Mouse (Mus musculus): ENCODE measurements around the gene Pim3. TPM values are rescaled to one million over a fixed set of nuclear protein-coding genes. Genes with fewer than 3 reads are reported as not detected.

Pim3 gene
- polyA plus RNA-seq, 1 experiment: 68.3 TPM

- TF ChIP-seq MYOG (IDR thresholded peaks at IDR 0.05; ENCODE audit: control insufficient read depth, extremely low read depth, insufficient read length): no peak
- TF ChIP-seq MAX (IDR thresholded peaks at IDR 0.05): no peak
- TF ChIP-seq USF1 (IDR thresholded peaks at IDR 0.05; ENCODE audit: low read depth): no peak
- TF ChIP-seq MYOD1 (IDR thresholded peaks at IDR 0.05; ENCODE audit: control insufficient read depth, insufficient read length, low read depth): no peak
- TF ChIP-seq CEBPB (IDR thresholded peaks at IDR 0.05; ENCODE audit: low read depth): no peak
- TF ChIP-seq CTCF (IDR thresholded peaks at IDR 0.05; ENCODE audit: control insufficient read depth, insufficient read depth, insufficient read length): no peak
- no peak for TF ChIP-seq FOSL1 (IDR thresholded peaks at IDR 0.05; ENCODE audit: insufficient read depth, low read length, poor library complexity, severe bottlenecking)
- Histone ChIP-seq H3K4me3 (ENCODE audit: insufficient read depth, poor library complexity, severe bottlenecking) (no peak overlapping the region), H3K79me3 (ENCODE audit: low read depth) (no peaks in the 10 kb centered on the region), H3K36me3 (ENCODE audit: control insufficient read depth, insufficient read depth) (no peaks in the 10 kb centered on the region), H3K27me3 (ENCODE audit: control insufficient read depth, insufficient read depth, insufficient read length) (peaks cover 5% of the 10 kb centered on the region), H3ac (ENCODE audit: control insufficient read depth, insufficient read length, low read depth) (no peak overlapping the region), H3K79me2 (ENCODE audit: control insufficient read depth, insufficient read depth) (no peaks in the 10 kb centered on the region)
Observed at GRCm38 (mm10) chr15:88877021-88877400, 15.0 kb downstream of the Pim3 start.

- Histone ChIP-seq H3K79me2 (ENCODE audit: control insufficient read depth, insufficient read depth) (no peaks in the 10 kb centered on the region), H3ac (ENCODE audit: control insufficient read depth, insufficient read length, low read depth) (no peak overlapping the region), H3K79me3 (ENCODE audit: low read depth) (no peaks in the 10 kb centered on the region), H3K36me3 (ENCODE audit: control insufficient read depth, insufficient read depth) (no peaks in the 10 kb centered on the region), H3K27me3 (ENCODE audit: control insufficient read depth, insufficient read depth, insufficient read length) (peaks cover 13% of the 10 kb centered on the region), H3K4me3 (ENCODE audit: insufficient read depth, poor library complexity, severe bottlenecking) (no peak overlapping the region)
- TF ChIP-seq CTCF (IDR thresholded peaks at IDR 0.05; ENCODE audit: control insufficient read depth, insufficient read depth, insufficient read length) (no peak), CEBPB (IDR thresholded peaks at IDR 0.05; ENCODE audit: low read depth) (no peak), FOSL1 (IDR thresholded peaks at IDR 0.05; ENCODE audit: insufficient read depth, low read length, poor library complexity, severe bottlenecking) (no peak), USF1 (IDR thresholded peaks at IDR 0.05; ENCODE audit: low read depth) (no peak), MAX (IDR thresholded peaks at IDR 0.05) (no peak), MYOD1 (IDR thresholded peaks at IDR 0.05; ENCODE audit: control insufficient read depth, insufficient read length, low read depth) (no peak), MYOG (IDR thresholded peaks at IDR 0.05; ENCODE audit: control insufficient read depth, extremely low read depth, insufficient read length) (no peak)
Observed at GRCm38 (mm10) chr15:88881253-88882044, 19.5 kb downstream of the Pim3 start.

GRCm38 (mm10) chr15:88882851-88883250 is 20.9 kb downstream of the Pim3 start:
- Histone ChIP-seq H3ac (ENCODE audit: control insufficient read depth, insufficient read length, low read depth) (no peak overlapping the region), H3K27me3 (ENCODE audit: control insufficient read depth, insufficient read depth, insufficient read length) (peaks cover 13% of the 10 kb centered on the region), H3K79me3 (ENCODE audit: low read depth) (no peaks in the 10 kb centered on the region), H3K79me2 (ENCODE audit: control insufficient read depth, insufficient read depth) (no peaks in the 10 kb centered on the region), H3K36me3 (ENCODE audit: control insufficient read depth, insufficient read depth) (no peaks in the 10 kb centered on the region), H3K4me3 (ENCODE audit: insufficient read depth, poor library complexity, severe bottlenecking) (no peak overlapping the region)
- TF ChIP-seq USF1 (IDR thresholded peaks at IDR 0.05; ENCODE audit: low read depth): no peak
- TF ChIP-seq MAX (IDR thresholded peaks at IDR 0.05): no peak
- TF ChIP-seq FOSL1 (IDR thresholded peaks at IDR 0.05; ENCODE audit: insufficient read depth, low read length, poor library complexity, severe bottlenecking): no peak
- TF ChIP-seq MYOG (IDR thresholded peaks at IDR 0.05; ENCODE audit: control insufficient read depth, extremely low read depth, insufficient read length): no peak
- TF ChIP-seq CEBPB (IDR thresholded peaks at IDR 0.05; ENCODE audit: low read depth): no peak
- TF ChIP-seq MYOD1 (IDR thresholded peaks at IDR 0.05; ENCODE audit: control insufficient read depth, insufficient read length, low read depth): no peak
- TF ChIP-seq CTCF (IDR thresholded peaks at IDR 0.05; ENCODE audit: control insufficient read depth, insufficient read depth, insufficient read length): no peak

GRCm38 (mm10) chr15:88883342-88883741 is 21.4 kb downstream of the Pim3 start:
- Histone ChIP-seq H3K79me2 (ENCODE audit: control insufficient read depth, insufficient read depth) (no peaks in the 10 kb centered on the region), H3K27me3 (ENCODE audit: control insufficient read depth, insufficient read depth, insufficient read length) (peaks cover 13% of the 10 kb centered on the region), H3ac (ENCODE audit: control insufficient read depth, insufficient read length, low read depth) (no peak overlapping the region), H3K4me3 (ENCODE audit: insufficient read depth, poor library complexity, severe bottlenecking) (no peak overlapping the region), H3K79me3 (ENCODE audit: low read depth) (no peaks in the 10 kb centered on the region), H3K36me3 (ENCODE audit: control insufficient read depth, insufficient read depth) (no peaks in the 10 kb centered on the region)
- TF ChIP-seq FOSL1 (IDR thresholded peaks at IDR 0.05; ENCODE audit: insufficient read depth, low read length, poor library complexity, severe bottlenecking): no peak

- peaks cover 13% of the 10 kb centered on the region for H3K27me3 ChIP-seq (ENCODE audit: control insufficient read depth, insufficient read depth, insufficient read length)
- TF ChIP-seq USF1 (IDR thresholded peaks at IDR 0.05; ENCODE audit: low read depth) (peak; percentile 39), MYOD1 (IDR thresholded peaks at IDR 0.05; ENCODE audit: control insufficient read depth, insufficient read length, low read depth) (no peak), CTCF (IDR thresholded peaks at IDR 0.05; ENCODE audit: control insufficient read depth, insufficient read depth, insufficient read length) (no peak)
- H3K36me3 ChIP-seq (ENCODE audit: control insufficient read depth, insufficient read depth): no peaks in the 10 kb centered on the region
- no peaks in the 10 kb centered on the region for H3K79me2 ChIP-seq (ENCODE audit: control insufficient read depth, insufficient read depth)
- no peaks in the 10 kb centered on the region for H3K79me3 ChIP-seq (ENCODE audit: low read depth)
- H3K4me3 ChIP-seq (ENCODE audit: insufficient read depth, poor library complexity, severe bottlenecking): no peak overlapping the region
- H3ac ChIP-seq (ENCODE audit: control insufficient read depth, insufficient read length, low read depth): no peak overlapping the region
Observed at GRCm38 (mm10) chr15:88885376-88885775, 23.4 kb downstream of the Pim3 start.

GRCm38 (mm10) chr15:88889032-88889431 is 27.0 kb downstream of the Pim3 start:
- TF ChIP-seq CEBPB (IDR thresholded peaks at IDR 0.05; ENCODE audit: low read depth) (no peak), MYOG (IDR thresholded peaks at IDR 0.05; ENCODE audit: control insufficient read depth, extremely low read depth, insufficient read length) (no peak), MYOD1 (IDR thresholded peaks at IDR 0.05; ENCODE audit: control insufficient read depth, insufficient read length, low read depth) (no peak), CTCF (IDR thresholded peaks at IDR 0.05; ENCODE audit: control insufficient read depth, insufficient read depth, insufficient read length) (no peak), MAX (IDR thresholded peaks at IDR 0.05) (no peak), USF1 (IDR thresholded peaks at IDR 0.05; ENCODE audit: low read depth) (no peak), FOSL1 (IDR thresholded peaks at IDR 0.05; ENCODE audit: insufficient read depth, low read length, poor library complexity, severe bottlenecking) (no peak)
- Histone ChIP-seq H3K4me3 (ENCODE audit: insufficient read depth, poor library complexity, severe bottlenecking) (no peak overlapping the region), H3K79me3 (ENCODE audit: low read depth) (no peaks in the 10 kb centered on the region), H3K79me2 (ENCODE audit: control insufficient read depth, insufficient read depth) (no peaks in the 10 kb centered on the region), H3K27me3 (ENCODE audit: control insufficient read depth, insufficient read depth, insufficient read length) (peaks cover 33% of the 10 kb centered on the region), H3ac (ENCODE audit: control insufficient read depth, insufficient read length, low read depth) (no peak overlapping the region), H3K36me3 (ENCODE audit: control insufficient read depth, insufficient read depth) (no peaks in the 10 kb centered on the region)

Measured in C2C12 (cell line).